12 mouse cellular contexts compared by ENCODE assay signal in genomic region chr6:52851975-52852374, GRCm38 (mm10).
DNase-seq lines count a peak whose midpoint lies in the region; ATAC-seq and TF ChIP-seq lines count a peak whose summit lies in the region.
"Had no signal": no experiment of that assay in that cellular context is flagged by ENCODE, and none has a peak within 500 bp of the region (broad histone marks: within the 10 kb centered on the region; RNA-seq: fewer than 3 reads in every experiment).

No protein-coding gene starts in this region.

- no peak overlapping the region for H3K4me3 ChIP-seq in lung, embryonic 14.5 days (ENCODE audit: low read depth, low read length)
- H3K4me3 ChIP-seq in forebrain, embryonic 15.5 days, result no peak overlapping the region
- no peak overlapping the region for H3K4me3 ChIP-seq in limb, embryonic 11.5 days (ENCODE audit: low read depth, low read length)
- H3K4me3 ChIP-seq: heart, embryonic 13.5 days had no signal

- ATAC-seq in lung, embryonic 14.5 days (ENCODE audit: insufficient read depth), result no peak
- no peak for ATAC-seq in forebrain, embryonic 15.5 days (replicated peaks)
- no peak for ATAC-seq in limb, embryonic 11.5 days (ENCODE audit: insufficient number of reproducible peaks, low FRiP score, low TSS enrichment, low read depth)
- no peak for ATAC-seq in megakaryocyte progenitor cell, adult 5-6 weeks (replicated peaks; ENCODE audit: poor library complexity)
- ATAC-seq in activated CD4-positive, CD25-positive, alpha-beta regulatory T cell, adult 4 months, result no peak

- H3K4me2 ChIP-seq in lung, embryonic 14.5 days, result no peak overlapping the region
- H3K4me2 ChIP-seq in forebrain, embryonic 15.5 days (replicated peaks), result no peak overlapping the region
- H3K4me2 ChIP-seq in limb, embryonic 11.5 days (ENCODE audit: low read depth, severe bottlenecking), result no peak overlapping the region

- peak; percentile 18; the same call in 1 of the 2 replicates for TF ChIP-seq CTCF in lung, embryonic 14.5 days (IDR thresholded peaks at IDR 0.05; ENCODE audit: low read depth)

- H3K36me3 ChIP-seq in lung, embryonic 14.5 days (ENCODE audit: insufficient read depth), result no peaks in the 10 kb centered on the region
- no peaks in the 10 kb centered on the region for H3K36me3 ChIP-seq in forebrain, embryonic 15.5 days
- no peaks in the 10 kb centered on the region for H3K36me3 ChIP-seq in limb, embryonic 11.5 days (ENCODE audit: control insufficient read depth, insufficient read depth, low read length)
- H3K36me3 ChIP-seq: heart, embryonic 13.5 days had no signal

- H3K9me3 ChIP-seq in lung, embryonic 14.5 days (ENCODE audit: low read depth, low read length), result no peaks in the 10 kb centered on the region
- H3K9me3 ChIP-seq in forebrain, embryonic 15.5 days, result no peaks in the 10 kb centered on the region
- H3K9me3 ChIP-seq in limb, embryonic 11.5 days (ENCODE audit: control insufficient read depth, low read length), result no peaks in the 10 kb centered on the region
- H3K9me3 ChIP-seq: heart, embryonic 13.5 days had no signal

- no peak overlapping the region for H3K27ac ChIP-seq in lung, embryonic 14.5 days (ENCODE audit: low read depth)
- peak overlapping the region; percentile 54 for H3K27ac ChIP-seq in forebrain, embryonic 15.5 days (replicated peaks)
- peak overlapping the region; percentile 63 for H3K27ac ChIP-seq in limb, embryonic 11.5 days (replicated peaks; ENCODE audit: low read depth, low read length)
- H3K27ac ChIP-seq: macrophage had no signal

- no peak overlapping the region for H3K9ac ChIP-seq in lung, embryonic 14.5 days
- no peak overlapping the region for H3K9ac ChIP-seq in forebrain, embryonic 15.5 days (replicated peaks)
- H3K9ac ChIP-seq in limb, embryonic 11.5 days (ENCODE audit: low read length), result no peak overlapping the region

- no peak for DNase-seq in lung, embryonic 14.5 days
- DNase-seq in lung, adult 18-20 months, result no peak
- DNase-seq in limb, embryonic 11.5 days (ENCODE audit: low spot score), result no peak
- DNase-seq in retina, postnatal 1 day, result peak; percentile 65
- no peak for DNase-seq in left cerebral cortex, adult 18-20 months (ENCODE audit: low spot score in 2 of 2)
- DNase-seq: B cell, adult 2 months; liver had no signal

- no peaks in the 10 kb centered on the region for H3K4me1 ChIP-seq in lung, embryonic 14.5 days (ENCODE audit: insufficient read depth)
- H3K4me1 ChIP-seq in forebrain, embryonic 15.5 days, result peaks cover 29% of the 10 kb centered on the region
- H3K4me1 ChIP-seq in limb, embryonic 11.5 days (ENCODE audit: control insufficient read depth, insufficient read depth, low read length), result peaks cover 30% of the 10 kb centered on the region

- WGBS in lung, embryonic 14.5 days, result 40% methylated on average over 3 of the region's 3 CpGs
- WGBS in forebrain, embryonic 15.5 days, result 31% methylated on average over 3 of the region's 3 CpGs
- 47% methylated on average over 3 of the region's 3 CpGs for WGBS in limb, embryonic 11.5 days

- no peaks in the 10 kb centered on the region for H3K27me3 ChIP-seq in lung, embryonic 14.5 days (ENCODE audit: insufficient read depth, low read length)
- H3K27me3 ChIP-seq in forebrain, embryonic 15.5 days, result peaks cover 52% of the 10 kb centered on the region
- no peaks in the 10 kb centered on the region for H3K27me3 ChIP-seq in limb, embryonic 11.5 days (ENCODE audit: control insufficient read depth, insufficient read depth, low read length)
